Mouse (Mus musculus): ENCODE data around the gene Ube2c.

DNA sequence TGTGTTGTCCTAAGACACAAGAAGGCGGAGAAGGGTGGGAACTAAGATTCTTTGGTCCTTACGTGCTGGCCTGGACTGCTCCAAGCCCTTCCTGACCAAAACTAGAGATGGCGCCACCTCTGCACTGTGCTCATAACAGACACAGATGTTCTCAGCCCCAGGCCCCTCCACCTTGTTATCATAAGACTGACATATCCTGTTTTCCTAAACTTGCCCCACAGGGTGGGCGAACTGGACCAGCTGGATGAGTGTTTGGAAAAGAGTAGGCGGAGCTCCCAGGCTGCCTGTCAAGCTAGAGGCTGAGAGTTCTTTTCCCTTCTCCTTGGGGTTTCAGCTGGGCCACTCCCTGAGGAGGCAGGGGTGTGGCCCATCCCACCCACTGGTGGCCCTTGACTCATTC lies 48.0 kb downstream of the Ube2c start:
- TF ChIP-seq CTCF (IDR thresholded peaks at IDR 0.05; ENCODE audit: borderline replicate concordance, control insufficient read depth, extremely low read depth, insufficient read depth, low read length, poor library complexity) (no peak), POLR2A (IDR thresholded peaks at IDR 0.05; ENCODE audit: control insufficient read depth, extremely low read depth, insufficient read depth, low read length, poor library complexity) (no peak)
